Mouse (Mus musculus) forebrain, embryonic 15.5 days (tissue): ENCODE results near the gene Eps15l1. TPM values are rescaled to one million over a fixed set of nuclear protein-coding genes. Genes with fewer than 3 reads are reported as not detected.

Experiments
- ATAC-seq: fragments of 200-750 bp; cut with Nextera tagmentation; replicated peaks from 2 replicates; pipeline ENCODE4 v1.8.0; 2017; ENCODE audit warnings: mild to moderate bottlenecking, moderate TSS enrichment, moderate library complexity
- H3K27ac ChIP-seq: fragments of 300-500 bp; sonication (generic); replicated peaks from 2 replicates; pipeline ENCODE4 v1.5.1; 2015; ENCODE audit warnings: mild to moderate bottlenecking, inconsistent platforms
- H3K27me3 ChIP-seq: fragments of 300-500 bp; sonication (generic); 2 replicates; pipeline ENCODE4 v1.6.1; 2015; ENCODE audit warnings: inconsistent platforms
- H3K36me3 ChIP-seq: fragments of 300-500 bp; sonication (generic); 2 replicates; pipeline ENCODE4 v1.6.1; 2015; ENCODE audit warnings: mild to moderate bottlenecking, inconsistent platforms
- H3K4me1 ChIP-seq: fragments of 300-500 bp; sonication (generic); 2 replicates; pipeline ENCODE4 v1.6.1; 2015; ENCODE audit warnings: inconsistent platforms
- H3K4me2 ChIP-seq: fragments of 300-500 bp; sonication (generic); replicated peaks from 2 replicates; pipeline ENCODE4 v1.6.1; 2015; ENCODE audit warnings: mild to moderate bottlenecking, inconsistent platforms
- H3K4me3 ChIP-seq: fragments of 300-500 bp; sonication (generic); 2 replicates; pipeline ENCODE4 v1.5.1; 2015; ENCODE audit warnings: mild to moderate bottlenecking, inconsistent platforms
- H3K9ac ChIP-seq: fragments of 300-500 bp; sonication (generic); replicated peaks from 2 replicates; pipeline ENCODE4 v1.6.1; 2015; ENCODE audit warnings: mild to moderate bottlenecking, inconsistent platforms
- H3K9me3 ChIP-seq: fragments of 300-500 bp; sonication (generic); 2 replicates; pipeline ENCODE4 v1.6.1; 2016; ENCODE audit warnings: inconsistent platforms
- WGBS: fragments of 180-500 bp; shearing (Covaris S2); methylation state at CpG from one replicate; pipeline ENCODE4 v1.1.7; 2015; ENCODE audit warnings: mixed read lengths; 5-methylcytosine and 5-hydroxymethylcytosine counted together
- polyA plus RNA-seq: library from polyadenylated mRNA; unstranded; fragments of >200 nt; fragmentation: Nextera tagmentation; extraction: Ambion mirVana; gene quantifications from 2 replicates; pipeline ENCODE4 v1.2.1, GENCODE M21; 2015

Gene Eps15l1
- polyA plus RNA-seq, 1 experiment from 2014 or later: 62.3 TPM

GRCm38 (mm10) chr8:72402981-72403380 lies 18.3 kb downstream of the Eps15l1 start:
- Histone ChIP-seq H3K4me1 (0 out of 2 replicates have a peak, but pooled peaks cover 3% of the 10 kb centered on the region), H3K27ac (no peak overlapping the region), H3K4me3 (no peak overlapping the region), H3K9ac (no peak overlapping the region), H3K9me3 (no peaks in the 10 kb centered on the region), H3K4me2 (no peak overlapping the region), H3K27me3 (no peaks in the 10 kb centered on the region), H3K36me3 (peaks cover 15% of the 10 kb centered on the region; the same call in 1 of the 2 replicates)
- ATAC-seq: no peak
- WGBS: 96% methylated on average over 3 of the region's 3 CpGs

- H3K27me3 ChIP-seq: no peaks in the 10 kb centered on the region
- peaks cover 29% of the 10 kb centered on the region for H3K36me3 ChIP-seq
- WGBS: 81% methylated on average over 1 of the region's 1 CpGs
- no peak for ATAC-seq
- H3K4me3 ChIP-seq: no peak overlapping the region
- no peak overlapping the region for H3K4me2 ChIP-seq
- H3K27ac ChIP-seq: no peak overlapping the region
- H3K4me1 ChIP-seq: 0 out of 2 replicates have a peak, but pooled peaks cover 3% of the 10 kb centered on the region
- H3K9me3 ChIP-seq: no peaks in the 10 kb centered on the region
- no peak overlapping the region for H3K9ac ChIP-seq
These were observed 19.9 kb downstream of the Eps15l1 start for GRCm38 (mm10) chr8:72401381-72401780.

- no peaks in the 10 kb centered on the region for H3K9me3 ChIP-seq
- WGBS: 91% methylated on average over 2 of the region's 2 CpGs
- H3K9ac ChIP-seq: no peak overlapping the region
- no peak overlapping the region for H3K4me2 ChIP-seq
- no peaks in the 10 kb centered on the region for H3K4me1 ChIP-seq
- H3K36me3 ChIP-seq: peaks cover 93% of the 10 kb centered on the region
- H3K27me3 ChIP-seq: no peaks in the 10 kb centered on the region
- H3K27ac ChIP-seq: no peak overlapping the region
- ATAC-seq: no peak
- no peak overlapping the region for H3K4me3 ChIP-seq
These were observed 35.5 kb downstream of the Eps15l1 start for GRCm38 (mm10) chr8:72385737-72386136.

GRCm38 (mm10) chr8:72382395-72382794 lies 38.9 kb downstream of the Eps15l1 start:
- H3K9me3 ChIP-seq: no peaks in the 10 kb centered on the region
- H3K27ac ChIP-seq: no peak overlapping the region
- no peaks in the 10 kb centered on the region for H3K27me3 ChIP-seq
- 50% methylated on average over 5 of the region's 5 CpGs for WGBS
- no peak overlapping the region for H3K4me2 ChIP-seq
- no peak overlapping the region for H3K9ac ChIP-seq
- no peak overlapping the region for H3K4me3 ChIP-seq
- H3K4me1 ChIP-seq: no peaks in the 10 kb centered on the region
- no peak for ATAC-seq
- H3K36me3 ChIP-seq: peaks cover 97% of the 10 kb centered on the region

GRCm38 (mm10) chr8:72380656-72381055 lies 40.6 kb downstream of the Eps15l1 start:
- no peak overlapping the region for H3K9ac ChIP-seq
- 90% methylated on average over 8 of the region's 8 CpGs for WGBS
- H3K4me3 ChIP-seq: no peak overlapping the region
- peaks cover 95% of the 10 kb centered on the region for H3K36me3 ChIP-seq
- no peaks in the 10 kb centered on the region for H3K27me3 ChIP-seq
- no peak overlapping the region for H3K27ac ChIP-seq
- H3K4me2 ChIP-seq: no peak overlapping the region
- H3K9me3 ChIP-seq: no peaks in the 10 kb centered on the region
- H3K4me1 ChIP-seq: no peaks in the 10 kb centered on the region
- ATAC-seq: no peak

- H3K4me3 ChIP-seq: no peak overlapping the region
- no peak overlapping the region for H3K4me2 ChIP-seq
- no peak overlapping the region for H3K27ac ChIP-seq
- H3K9ac ChIP-seq: no peak overlapping the region
- H3K27me3 ChIP-seq: no peaks in the 10 kb centered on the region
- 97% methylated on average over 2 of the region's 2 CpGs for WGBS
- no peaks in the 10 kb centered on the region for H3K9me3 ChIP-seq
- peaks cover 90% of the 10 kb centered on the region for H3K36me3 ChIP-seq
- ATAC-seq: no peak
- H3K4me1 ChIP-seq: no peaks in the 10 kb centered on the region
These were observed 44.4 kb downstream of the Eps15l1 start for GRCm38 (mm10) chr8:72376900-72377299.

- no peaks in the 10 kb centered on the region for H3K9me3 ChIP-seq
- ATAC-seq: no peak
- no peaks in the 10 kb centered on the region for H3K27me3 ChIP-seq
- no peak overlapping the region for H3K9ac ChIP-seq
- H3K4me3 ChIP-seq: no peak overlapping the region
- H3K27ac ChIP-seq: no peak overlapping the region
- H3K36me3 ChIP-seq: peaks cover 90% of the 10 kb centered on the region
- WGBS: 88% methylated on average over 5 of the region's 5 CpGs
- H3K4me1 ChIP-seq: no peaks in the 10 kb centered on the region
- no peak overlapping the region for H3K4me2 ChIP-seq
These were observed 45.0 kb downstream of the Eps15l1 start for GRCm38 (mm10) chr8:72376309-72376708.

GRCm38 (mm10) chr8:72375161-72375560 lies 46.1 kb downstream of the Eps15l1 start:
- Histone ChIP-seq H3K4me3 (no peak overlapping the region), H3K36me3 (peaks cover 91% of the 10 kb centered on the region), H3K4me2 (no peak overlapping the region), H3K4me1 (no peaks in the 10 kb centered on the region), H3K9me3 (no peaks in the 10 kb centered on the region), H3K27me3 (no peaks in the 10 kb centered on the region), H3K9ac (no peak overlapping the region), H3K27ac (no peak overlapping the region)
- ATAC-seq: no peak
- WGBS: 90% methylated on average over 5 of the region's 5 CpGs

- H3K4me3 ChIP-seq: no peak overlapping the region
- peaks cover 91% of the 10 kb centered on the region for H3K36me3 ChIP-seq
- H3K4me1 ChIP-seq: no peaks in the 10 kb centered on the region
- H3K9ac ChIP-seq: no peak overlapping the region
- H3K4me2 ChIP-seq: no peak overlapping the region
- H3K9me3 ChIP-seq: no peaks in the 10 kb centered on the region
- WGBS: 91% methylated on average over 4 of the region's 4 CpGs
- no peaks in the 10 kb centered on the region for H3K27me3 ChIP-seq
- ATAC-seq: no peak
- H3K27ac ChIP-seq: no peak overlapping the region
These were observed 48.9 kb downstream of the Eps15l1 start for GRCm38 (mm10) chr8:72372311-72372710.

- 92% methylated on average over 3 of the region's 3 CpGs for WGBS
- ATAC-seq: no peak
These were observed 49.9 kb downstream of the Eps15l1 start for GRCm38 (mm10) chr8:72371356-72371755.

GRCm38 (mm10) chr8:72366435-72366834 lies 54.8 kb downstream of the Eps15l1 start:
- Histone ChIP-seq H3K27ac (no peak overlapping the region), H3K36me3 (peaks cover 92% of the 10 kb centered on the region), H3K9ac (no peak overlapping the region), H3K27me3 (no peaks in the 10 kb centered on the region), H3K4me3 (no peak overlapping the region), H3K9me3 (no peaks in the 10 kb centered on the region), H3K4me2 (no peak overlapping the region), H3K4me1 (no peaks in the 10 kb centered on the region)
- 97% methylated on average over 2 of the region's 2 CpGs for WGBS
- ATAC-seq: no peak

More at GRCm38 (mm10) chr8:72371356-72371755, 49.9 kb downstream of the Eps15l1 start:
- Histone ChIP-seq H3K4me2 (no peak overlapping the region), H3K4me1 (no peaks in the 10 kb centered on the region), H3K27ac (no peak overlapping the region), H3K9ac (no peak overlapping the region), H3K36me3 (peaks cover 91% of the 10 kb centered on the region), H3K4me3 (no peak overlapping the region), H3K9me3 (no peaks in the 10 kb centered on the region), H3K27me3 (no peaks in the 10 kb centered on the region)

GRCm38 (mm10) chr8:72365826-72366225 lies 55.4 kb downstream of the Eps15l1 start:
- WGBS: 16% methylated on average over 3 of the region's 3 CpGs
- Histone ChIP-seq H3K9ac (no peak overlapping the region), H3K36me3 (peaks cover 90% of the 10 kb centered on the region), H3K27ac (no peak overlapping the region), H3K9me3 (no peaks in the 10 kb centered on the region), H3K4me1 (no peaks in the 10 kb centered on the region), H3K4me2 (no peak overlapping the region), H3K4me3 (no peak overlapping the region), H3K27me3 (no peaks in the 10 kb centered on the region)
- ATAC-seq: peak; percentile 60; the same call in 1 of the 2 replicates

- Histone ChIP-seq H3K9ac (no peak overlapping the region), H3K27ac (no peak overlapping the region), H3K4me3 (no peak overlapping the region), H3K4me1 (no peaks in the 10 kb centered on the region), H3K27me3 (no peaks in the 10 kb centered on the region), H3K4me2 (no peak overlapping the region), H3K9me3 (no peaks in the 10 kb centered on the region), H3K36me3 (peaks cover 86% of the 10 kb centered on the region)
- ATAC-seq: no peak
- WGBS: 89% methylated on average over 2 of the region's 2 CpGs
These were observed 56.2 kb downstream of the Eps15l1 start for GRCm38 (mm10) chr8:72365016-72365415.
